Mouse (Mus musculus) urinary bladder, postnatal 25 days (tissue): Measurements from ENCODE around the gene Abcc3.
"Not testable (repeated sequence)": the region's sequence is repeated elsewhere in the genome, so short reads cannot be mapped to it uniquely, and the experiment has no call there.

Experiments
- DNase-seq: peaks from one replicate; pipeline ENCODE4 v3.0.0; 2022; ENCODE audit warnings: low spot score

Gene Abcc3

GRCm38 (mm10) chr11:94402731-94403130, 9.9 kb upstream of the Abcc3 start:
- DNase-seq, result no peak

DNA sequence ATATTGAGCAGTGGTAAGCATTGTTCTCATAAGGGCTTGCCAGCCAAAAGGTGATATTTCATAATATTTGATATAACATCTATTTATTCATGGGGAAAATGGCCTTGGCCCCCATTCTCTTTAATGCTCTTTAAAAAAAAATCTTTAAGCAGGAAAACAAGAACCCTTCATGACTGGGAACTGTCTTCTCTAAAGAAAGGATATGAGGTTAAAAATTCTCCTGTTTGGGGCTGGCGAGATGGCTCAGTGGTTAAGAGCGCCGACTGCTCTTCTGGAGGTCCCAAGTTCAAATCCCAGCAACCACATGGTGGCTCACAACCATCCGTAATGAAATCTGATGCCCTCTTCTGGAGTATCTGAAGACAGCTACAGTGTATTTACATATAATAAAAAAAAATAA, 9.2 kb upstream of the Abcc3 start:
- not testable (repeated sequence) for DNase-seq

DNA sequence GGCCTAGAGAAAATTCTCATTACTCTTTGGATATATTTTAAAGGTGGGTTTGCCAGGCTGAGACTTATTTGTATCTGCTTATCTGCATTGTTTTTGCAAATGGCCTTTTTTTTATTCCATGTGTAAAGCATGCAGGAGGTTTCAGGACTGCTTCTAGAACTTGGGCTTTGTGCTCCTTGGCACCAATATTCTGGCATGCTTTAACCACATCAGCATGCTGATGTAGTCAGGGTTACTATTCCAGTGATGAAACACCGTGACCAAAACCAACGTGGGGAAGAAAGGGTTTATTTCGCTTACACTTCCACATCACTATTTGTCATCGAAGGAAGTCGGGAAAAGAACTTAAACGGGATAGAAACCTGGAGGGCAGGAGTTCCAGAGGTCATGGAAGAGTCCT, 8.2 kb upstream of the Abcc3 start:
- no peak for DNase-seq

DNA sequence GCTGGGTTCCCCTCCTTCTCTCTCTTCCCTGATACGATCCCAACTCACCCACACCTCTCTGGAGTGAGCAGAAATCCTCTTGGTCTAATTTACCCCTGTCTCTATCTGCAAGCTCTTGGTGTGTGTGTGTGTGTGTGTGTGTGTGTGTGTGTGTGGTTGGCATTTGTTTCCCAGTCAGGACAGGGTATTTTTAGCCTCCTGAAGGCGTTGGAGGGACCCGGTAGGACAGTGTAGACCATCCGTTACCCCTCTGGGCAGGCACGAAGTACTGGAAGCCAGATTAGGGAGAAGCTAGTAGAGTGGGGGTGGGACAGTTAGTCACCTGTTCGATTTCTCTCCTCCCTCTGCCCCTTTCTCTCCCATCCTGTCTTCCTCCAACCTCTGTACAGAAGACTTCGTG, 1.3 kb upstream of the Abcc3 start:
- DNase-seq, result no peak

DNA sequence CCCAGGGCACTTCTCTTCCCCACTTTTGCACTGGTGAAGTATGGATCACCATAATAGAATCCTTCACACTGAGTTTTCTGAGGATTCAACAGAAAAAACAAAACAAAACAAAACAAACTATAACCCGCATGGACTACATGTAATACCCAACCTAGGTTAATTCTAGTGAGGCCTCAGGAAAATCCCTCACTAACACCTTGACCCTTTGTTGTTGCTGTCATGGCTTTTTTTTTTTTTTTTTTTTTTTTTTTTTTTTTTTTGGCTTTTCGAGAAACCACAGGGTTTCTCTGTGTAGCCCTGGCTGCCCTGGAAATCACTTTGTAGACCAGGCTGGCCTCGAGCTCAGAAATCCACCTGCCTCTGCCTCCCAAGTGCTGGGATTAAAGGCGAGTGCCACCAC, 693 bp upstream of the Abcc3 start:
- not testable (repeated sequence) for DNase-seq

- DNase-seq, result no peak
Measured at GRCm38 (mm10) chr11:94391661-94392060, 1.1 kb downstream of the Abcc3 start.

- DNase-seq, result no peak
Measured at GRCm38 (mm10) chr11:94390825-94391224, 2.0 kb downstream of the Abcc3 start.

- no peak for DNase-seq
Measured at GRCm38 (mm10) chr11:94389724-94390396, 2.9 kb downstream of the Abcc3 start.

DNA sequence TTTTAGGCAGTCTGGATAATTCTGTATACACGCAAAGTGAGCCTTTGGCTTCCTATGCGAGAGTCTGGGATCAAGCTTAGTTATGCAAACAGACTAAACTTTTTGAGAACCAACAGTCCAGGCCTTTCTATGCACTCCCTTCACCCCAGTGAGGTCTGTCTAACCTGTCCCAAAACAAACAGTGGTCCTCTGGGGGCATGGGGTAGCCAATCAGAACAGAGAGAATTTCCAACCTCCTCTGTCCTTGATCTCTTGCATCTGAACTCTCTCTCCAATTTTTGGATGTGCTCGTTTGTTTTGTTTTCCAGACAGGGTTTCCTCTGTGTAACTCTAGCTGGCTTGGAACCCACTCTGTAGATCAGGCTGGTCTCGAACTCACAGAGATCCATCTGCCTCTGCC, 3.8 kb downstream of the Abcc3 start:
- no peak for DNase-seq

GRCm38 (mm10) chr11:94387756-94388155, 5.0 kb downstream of the Abcc3 start:
- no peak for DNase-seq

GRCm38 (mm10) chr11:94385977-94386771, 6.6 kb downstream of the Abcc3 start:
- no peak for DNase-seq

DNA sequence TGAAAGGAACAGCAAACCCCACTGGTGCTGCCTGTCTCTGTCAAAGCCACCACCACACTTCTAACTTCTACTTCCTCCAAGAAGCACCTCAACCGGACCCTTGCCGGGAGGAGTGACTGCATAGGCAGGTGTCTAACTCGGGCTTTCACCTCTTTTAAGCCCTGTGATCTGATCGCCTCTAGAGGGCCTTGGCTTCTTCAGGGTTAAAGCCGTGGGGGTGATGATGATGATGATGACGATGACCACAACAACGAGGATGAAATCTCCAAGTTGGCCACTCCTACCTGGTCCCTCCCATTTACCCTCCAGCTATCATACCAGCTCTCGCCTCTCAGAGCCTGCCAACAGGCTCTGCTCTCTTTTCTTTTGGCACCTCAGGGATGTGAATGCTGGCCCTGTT, 13.1 kb downstream of the Abcc3 start:
- DNase-seq, result no peak

DNA sequence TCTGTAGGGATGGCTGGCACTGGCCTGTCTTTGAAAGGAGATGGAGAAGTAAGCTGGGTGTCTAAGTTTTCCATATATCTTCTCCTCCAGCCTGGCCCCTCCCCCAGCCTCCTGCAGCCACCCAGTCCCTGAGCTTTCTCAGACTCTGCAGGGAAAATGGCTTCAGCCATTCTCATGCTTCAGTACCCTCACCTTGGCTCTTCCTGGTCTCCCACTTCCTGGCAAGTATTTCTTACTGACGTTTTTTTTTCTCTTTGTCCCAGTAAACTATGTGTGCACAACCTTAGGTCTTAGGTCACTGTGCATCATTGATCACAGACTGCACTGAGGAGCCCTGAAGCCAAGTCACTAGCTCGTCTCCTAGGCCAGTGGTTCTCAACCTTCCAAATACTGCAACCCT, 13.7 kb downstream of the Abcc3 start:
- no peak for DNase-seq

GRCm38 (mm10) chr11:94374276-94374948, 18.4 kb downstream of the Abcc3 start:
- no peak for DNase-seq

- no peak for DNase-seq
Measured at GRCm38 (mm10) chr11:94370809-94371208, 22.0 kb downstream of the Abcc3 start.

- no peak for DNase-seq
Measured at GRCm38 (mm10) chr11:94369981-94370380, 22.8 kb downstream of the Abcc3 start.

DNA sequence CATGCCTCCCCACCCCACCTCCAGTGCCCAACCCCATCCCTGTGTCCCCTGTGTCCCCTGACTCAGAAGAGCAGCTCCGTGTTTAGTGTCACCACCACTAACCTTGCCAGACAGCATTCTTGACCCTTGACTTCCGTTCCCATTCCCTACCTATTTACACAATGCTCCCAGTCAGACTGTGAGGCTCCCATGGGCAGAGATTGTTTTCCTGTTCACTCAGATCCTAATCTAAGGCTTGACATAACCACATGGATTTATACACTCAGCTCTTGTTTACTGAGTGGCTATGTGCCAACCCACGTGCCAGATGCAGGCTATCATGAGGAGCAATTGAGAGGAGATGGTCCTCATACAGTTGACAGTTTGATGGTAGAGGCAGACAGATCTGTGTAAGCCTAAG, 27.5 kb downstream of the Abcc3 start:
- no peak for DNase-seq

DNA sequence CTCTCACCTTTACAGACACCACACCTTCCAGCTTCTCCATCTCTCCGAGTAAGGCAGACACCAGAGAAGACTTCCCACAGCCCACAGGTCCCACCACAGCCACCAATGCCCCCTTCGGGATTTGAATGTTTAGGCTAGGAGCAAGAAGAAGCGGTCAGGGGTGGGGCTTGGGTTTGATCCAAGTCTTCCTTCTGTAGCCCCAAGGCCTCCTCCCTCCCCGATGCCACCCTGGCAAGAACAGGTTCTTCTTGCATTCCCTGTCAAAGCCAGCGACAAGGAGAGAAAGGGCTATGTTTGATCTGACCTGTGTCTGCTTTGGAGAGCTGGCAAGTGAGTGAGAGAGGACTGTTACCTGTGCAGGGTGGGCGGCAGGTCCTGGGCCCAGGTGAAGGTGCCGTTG, 29.1 kb downstream of the Abcc3 start:
- peak; percentile 60 for DNase-seq

- no peak for DNase-seq
Measured at GRCm38 (mm10) chr11:94362101-94362500, 30.7 kb downstream of the Abcc3 start.

- DNase-seq, result no peak
Measured at GRCm38 (mm10) chr11:94361166-94361870, 31.5 kb downstream of the Abcc3 start.

- DNase-seq, result no peak
Measured at GRCm38 (mm10) chr11:94359168-94359567, 33.6 kb downstream of the Abcc3 start.

DNA sequence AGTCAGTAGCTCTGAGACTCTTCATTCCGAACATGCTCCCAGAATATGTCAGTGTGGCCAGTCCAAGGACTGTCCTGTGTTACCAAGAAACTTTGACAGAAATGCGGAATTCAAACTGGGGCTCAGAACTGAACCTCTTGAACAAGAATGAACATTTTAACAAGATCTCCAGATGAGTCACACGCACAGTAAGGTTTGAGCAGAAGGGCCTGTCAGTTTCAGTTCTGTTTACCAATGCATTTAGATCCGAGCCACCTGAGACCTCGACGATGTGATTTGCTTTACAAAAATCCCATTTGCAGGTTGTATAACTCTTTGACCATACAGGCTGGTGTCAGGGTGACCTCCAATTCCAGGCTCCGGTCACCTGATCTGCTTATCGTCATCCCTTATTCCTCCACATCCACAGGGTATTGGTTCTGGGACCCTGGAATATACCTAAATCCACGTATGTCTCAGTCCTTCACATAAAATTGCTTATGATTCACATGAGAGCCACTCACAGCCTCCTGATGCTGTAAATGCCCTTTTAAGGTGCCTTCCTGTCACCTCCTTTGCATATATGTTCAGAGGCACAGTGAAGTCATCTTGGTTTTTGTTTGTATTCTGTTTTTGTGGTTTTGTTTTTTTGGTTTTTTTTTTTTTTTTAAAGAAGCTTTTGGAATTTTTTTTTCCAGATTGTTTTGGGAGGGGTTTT, 37.1 kb downstream of the Abcc3 start:
- no peak for DNase-seq
